Mouse (Mus musculus) gonadal fat pad, adult 2 months (tissue): ENCODE measurements around the gene Olfr467. TPM values are rescaled to one million over a fixed set of nuclear protein-coding genes. Genes with fewer than 3 reads are reported as not detected.
"Not testable (repeated sequence)": the region's sequence is repeated elsewhere in the genome, so short reads cannot be mapped to it uniquely, and the experiment has no call there.

ENCODE experiments used
- DNase-seq: peaks from one replicate; pipeline ENCODE4 v3.0.0-alpha.2; 2012; ENCODE audit warnings: low read depth
- polyA plus RNA-seq: library from polyadenylated mRNA; depleted of rRNA; stranded (reverse); fragments of >200 nt; gene quantifications from 2 replicates; pipeline ENCODE4 v1.2.3, GENCODE M21; 2012; rRNA removed

Olfr467 gene
- polyA plus RNA-seq, result 2.8 and 3.7 TPM in 2 replicates

DNA sequence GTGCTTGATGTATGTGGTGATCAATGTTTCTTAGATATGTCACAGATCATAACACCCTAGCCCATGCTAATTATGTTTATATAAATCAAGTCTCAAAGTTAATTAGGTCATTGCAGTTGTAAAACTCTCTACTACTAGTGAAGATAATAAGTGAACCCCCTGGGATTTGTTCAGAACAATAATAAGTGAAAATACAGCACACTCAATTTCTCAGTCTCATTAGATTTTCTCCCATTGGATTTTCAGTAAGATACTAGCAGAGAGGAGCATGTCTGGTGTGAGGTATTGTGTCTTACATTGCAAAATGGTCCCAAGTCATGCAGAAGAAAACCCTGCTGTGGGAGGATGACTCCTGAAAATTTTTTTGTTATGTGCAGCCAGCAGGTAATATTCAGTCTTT lies at the start of gene Olfr467:
Gene Olfr467, plus strand, starts transcription at position 301 of the 400 bp plus-strand sequence.
- no peak for DNase-seq

- no peak for DNase-seq
Observed at GRCm38 (mm10) chr7:107770812-107771211, 41.3 kb upstream of the Olfr467 start.

- no peak for DNase-seq
Observed at GRCm38 (mm10) chr7:107778216-107778615, 33.8 kb upstream of the Olfr467 start.

- DNase-seq, result no peak
Observed at GRCm38 (mm10) chr7:107779611-107780010, 32.5 kb upstream of the Olfr467 start.

DNA sequence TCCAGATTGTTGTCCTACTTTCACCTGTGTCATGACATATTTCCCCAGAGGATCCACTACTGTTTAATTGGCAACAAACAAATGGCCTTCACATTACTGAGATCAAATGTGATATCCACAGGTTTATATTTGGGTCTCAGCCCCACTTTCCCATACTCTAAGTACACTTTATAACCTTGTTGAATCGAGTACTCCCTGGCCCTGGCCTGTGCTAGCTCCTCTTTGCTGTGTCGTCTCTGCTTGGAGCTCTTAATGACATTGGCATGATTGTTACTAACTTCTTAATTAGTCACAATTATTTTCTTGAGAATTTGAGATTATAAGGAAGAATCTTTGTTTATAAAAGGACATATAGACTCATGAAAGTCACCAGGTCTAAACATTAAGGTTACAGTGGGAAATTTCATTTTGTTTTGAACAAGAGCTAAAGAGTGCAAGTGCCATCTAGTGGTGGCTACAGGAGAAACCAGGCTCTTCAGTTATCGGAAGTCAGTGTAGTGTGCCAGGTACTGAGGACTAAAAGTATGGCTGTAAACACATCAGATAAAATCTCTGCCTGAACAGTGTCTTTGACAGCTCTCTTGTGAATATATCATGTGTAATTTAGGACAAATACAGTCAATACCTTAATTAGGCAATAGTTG lies 24.0 kb upstream of the Olfr467 start:
- DNase-seq, result no peak

DNA sequence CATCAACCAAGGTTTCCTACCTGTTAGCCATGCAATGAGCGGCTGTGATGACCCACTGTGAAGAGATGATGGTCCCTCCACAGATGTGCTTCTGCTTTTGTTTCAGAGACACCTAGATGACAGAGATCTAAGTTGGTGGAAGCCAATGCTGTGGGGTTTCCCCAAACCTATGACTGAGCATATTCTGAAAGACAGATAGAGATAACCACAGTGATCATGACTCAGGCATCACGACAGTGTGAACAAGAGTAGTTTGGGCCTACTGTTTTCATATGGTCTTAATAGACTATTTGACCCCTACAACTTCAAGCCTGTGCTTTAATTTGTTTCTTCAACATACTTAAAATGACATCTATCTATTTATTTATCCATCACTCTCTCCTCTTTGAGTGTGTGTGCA lies 15.6 kb upstream of the Olfr467 start:
- DNase-seq, result no peak

- DNase-seq, result no peak
Observed at GRCm38 (mm10) chr7:107801108-107801507, 11.0 kb upstream of the Olfr467 start, which contains the start of gene Ovch2. TSS of gene Ovch2 (minus strand) at chr7:107801208.

GRCm38 (mm10) chr7:107802138-107802537 lies 9.9 kb upstream of the Olfr467 start:
- DNase-seq, result no peak

DNA sequence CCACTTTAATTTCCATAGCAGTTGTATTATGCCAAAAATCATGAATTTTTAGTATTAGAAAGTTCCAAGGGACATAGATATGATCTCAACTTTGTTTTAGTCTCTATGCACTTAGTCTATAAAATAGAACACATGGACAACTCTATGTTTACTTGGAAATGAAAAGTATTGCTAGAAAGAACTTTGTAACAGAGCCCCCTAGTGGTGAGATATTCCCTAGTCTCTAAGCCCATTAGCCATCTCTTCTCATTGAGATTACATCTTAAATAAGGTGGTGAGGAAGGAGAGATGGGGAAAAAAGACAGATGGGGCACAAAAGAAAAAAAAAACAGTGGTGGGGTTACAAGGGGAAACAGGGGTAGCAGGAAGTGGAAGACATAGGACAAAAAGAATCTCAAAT lies 7.4 kb downstream of the Olfr467 start:
- no peak for DNase-seq

GRCm38 (mm10) chr7:107823867-107824266 lies 11.8 kb downstream of the Olfr467 start:
- DNase-seq, result not testable (repeated sequence)

DNA sequence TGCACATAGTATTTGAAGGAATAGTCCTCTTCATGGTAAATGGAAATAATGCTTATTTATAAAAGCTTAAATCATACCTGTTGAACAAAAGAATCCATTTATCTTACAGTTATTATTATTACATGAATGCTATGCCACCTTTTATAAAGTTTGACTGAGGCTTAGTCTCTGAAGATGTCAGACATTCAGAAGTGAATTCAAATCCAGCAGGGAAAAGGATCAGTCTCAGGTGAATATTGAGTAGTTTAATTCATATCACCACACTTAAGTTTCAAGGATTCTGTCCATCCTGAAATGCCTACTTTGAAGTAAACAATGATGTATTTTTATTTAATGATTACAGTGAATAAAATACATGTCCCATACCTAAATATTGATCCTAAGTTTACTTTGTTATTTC lies 13.4 kb downstream of the Olfr467 start, which contains the start of gene Olfr469:
Gene Olfr469, minus strand, starts transcription at position 101 of the 400 bp plus-strand sequence.
- not testable (repeated sequence) for DNase-seq

DNA sequence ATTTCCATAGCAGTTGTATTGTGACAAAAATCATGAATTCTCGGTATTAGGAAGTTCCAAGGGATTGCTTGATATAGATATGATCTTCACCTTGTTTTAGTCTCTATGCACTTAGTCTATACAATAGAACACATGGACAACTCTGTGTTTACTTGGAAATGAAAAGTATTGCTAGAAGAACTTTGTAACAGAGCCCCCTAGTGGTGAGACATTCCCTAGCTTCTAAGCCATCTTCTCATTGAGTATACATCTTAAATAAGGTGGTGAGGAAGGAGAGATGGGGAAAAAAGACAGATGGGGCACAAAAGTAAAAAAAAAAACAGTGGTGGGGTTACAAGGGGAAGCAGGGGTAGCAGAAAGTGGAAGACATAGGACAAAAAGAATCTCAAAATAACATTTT lies 29.7 kb downstream of the Olfr467 start:
- no peak for DNase-seq

- DNase-seq, result not testable (repeated sequence)
Observed at GRCm38 (mm10) chr7:107847390-107847789, 35.3 kb downstream of the Olfr467 start, which contains the start of gene Olfr470. TSS of gene Olfr470 (minus strand) at chr7:107847490.

Other genes starting within 250 kb of the Olfr467 start
- gene Olfml1, start 244.8 kb upstream of the Olfr467 start, polyA plus RNA-seq, result 22.2 and 27.9 TPM in 2 replicates
- 13.2 and 15.2 TPM in 2 replicates for gene Ppfibp2, start 217.1 kb upstream of the Olfr467 start, polyA plus RNA-seq
- gene 5330417H12Rik, start 187.1 kb upstream of the Olfr467 start, polyA plus RNA-seq, result 0.15 TPM in 1 of 2 replicates, not detected in the other
- gene Cyb5r2, start 54.2 kb upstream of the Olfr467 start, polyA plus RNA-seq, result 9.3 and 9.4 TPM in 2 replicates
- 268 and 353 TPM in 2 replicates for gene Ovch2, start 11.1 kb upstream of the Olfr467 start, polyA plus RNA-seq
- not detected in 2 replicates for gene Olfr469, start 13.3 kb downstream of the Olfr467 start, polyA plus RNA-seq
- not detected in 2 replicates for gene Olfr470, start 35.2 kb downstream of the Olfr467 start, polyA plus RNA-seq
- not detected in 2 replicates for gene Olfr472, start 85.6 kb downstream of the Olfr467 start, polyA plus RNA-seq
- gene Olfr473, start 118.2 kb downstream of the Olfr467 start, polyA plus RNA-seq, result not detected in 2 replicates
- not detected in 2 replicates for gene Olfr474, start 142.4 kb downstream of the Olfr467 start, polyA plus RNA-seq
- not detected in 2 replicates for gene Olfr476, start 152.5 kb downstream of the Olfr467 start, polyA plus RNA-seq
- not detected in 2 replicates for gene Olfr477, start 174.4 kb downstream of the Olfr467 start, polyA plus RNA-seq
- gene Olfr478, start 221.7 kb downstream of the Olfr467 start, polyA plus RNA-seq, result not detected in 2 replicates
- gene Olfr479, start 238.4 kb downstream of the Olfr467 start, polyA plus RNA-seq, result not detected in 2 replicates